Mouse (Mus musculus): Measurements from ENCODE around the gene Krtap19-4.

The Krtap19-4 gene

GRCm38 (mm10) chr16:88884989-88885388 is at the start of gene Krtap19-4:
Krtap19-4 (minus strand) TSS chr16:88885089.
- Histone ChIP-seq H3K27me3 (ENCODE audit: insufficient read depth, low read length) (no peaks in the 10 kb centered on the region), H3K36me3 (ENCODE audit: insufficient read depth, low read length) (no peaks in the 10 kb centered on the region), H3K4me1 (replicated peaks; ENCODE audit: low read depth, low read length) (no peaks in the 10 kb centered on the region), H3K9me3 (ENCODE audit: low read length) (peaks cover 23% of the 10 kb centered on the region), H3K4me3 (replicated peaks; ENCODE audit: low read length) (no peak within 1 kb of the TSS)
- TF ChIP-seq NANOG (IDR thresholded peaks at IDR 0.05; ENCODE audit: borderline replicate concordance, low read length) = no peak
- TF ChIP-seq CTCF (conservative IDR thresholded peaks at IDR 0.05; ENCODE audit: low read length) = no peak
- no peak for TF ChIP-seq POU5F1 (IDR thresholded peaks at IDR 0.05; ENCODE audit: borderline replicate concordance, low read length)

GRCm38 (mm10) chr16:88932165-88932564 is 47.3 kb upstream of the Krtap19-4 start, which contains the start of gene Krtap19-9b:
Krtap19-9b (minus strand) TSS chr16:88932265.
- no peak for TF ChIP-seq CTCF (conservative IDR thresholded peaks at IDR 0.05; ENCODE audit: low read length)
- TF ChIP-seq POU5F1 (IDR thresholded peaks at IDR 0.05; ENCODE audit: borderline replicate concordance, low read length) = no peak
- TF ChIP-seq NANOG (IDR thresholded peaks at IDR 0.05; ENCODE audit: borderline replicate concordance, low read length) = no peak
- Histone ChIP-seq H3K36me3 (ENCODE audit: insufficient read depth, low read length) (no peaks in the 10 kb centered on the region), H3K9me3 (ENCODE audit: low read length) (no peaks in the 10 kb centered on the region), H3K4me1 (replicated peaks; ENCODE audit: low read depth, low read length) (no peaks in the 10 kb centered on the region), H3K27me3 (ENCODE audit: insufficient read depth, low read length) (no peaks in the 10 kb centered on the region), H3K4me3 (replicated peaks; ENCODE audit: low read length) (no peak within 1 kb of the TSS)

- H3K4me1 ChIP-seq (replicated peaks; ENCODE audit: low read depth, low read length) = no peaks in the 10 kb centered on the region
- no peak within 1 kb of the TSS for H3K4me3 ChIP-seq (replicated peaks; ENCODE audit: low read length)
- no peaks in the 10 kb centered on the region for H3K36me3 ChIP-seq (ENCODE audit: insufficient read depth, low read length)
- no peaks in the 10 kb centered on the region for H3K9me3 ChIP-seq (ENCODE audit: low read length)
- H3K27me3 ChIP-seq (ENCODE audit: insufficient read depth, low read length) = no peaks in the 10 kb centered on the region
- no peak for TF ChIP-seq CTCF (conservative IDR thresholded peaks at IDR 0.05; ENCODE audit: low read length)
- TF ChIP-seq NANOG (IDR thresholded peaks at IDR 0.05; ENCODE audit: borderline replicate concordance, low read length) = no peak
- no peak for TF ChIP-seq POU5F1 (IDR thresholded peaks at IDR 0.05; ENCODE audit: borderline replicate concordance, low read length)
Observed at GRCm38 (mm10) chr16:88896357-88896756, 11.5 kb upstream of the Krtap19-4 start, which contains the start of gene Krtap19-5. Krtap19-5 (minus strand) TSS chr16:88896457.

- TF ChIP-seq POU5F1 (IDR thresholded peaks at IDR 0.05; ENCODE audit: borderline replicate concordance, low read length) (no peak), CTCF (conservative IDR thresholded peaks at IDR 0.05; ENCODE audit: low read length) (no peak), NANOG (IDR thresholded peaks at IDR 0.05; ENCODE audit: borderline replicate concordance, low read length) (no peak)
- H3K36me3 ChIP-seq (ENCODE audit: insufficient read depth, low read length) = no peaks in the 10 kb centered on the region
Observed at GRCm38 (mm10) chr16:88886870-88887269, 2.0 kb upstream of the Krtap19-4 start.

GRCm38 (mm10) chr16:88877938-88878337 is 7.0 kb downstream of the Krtap19-4 start, which contains the start of gene Krtap19-3:
Krtap19-3 (minus strand) TSS chr16:88878038.
- Histone ChIP-seq H3K4me3 (replicated peaks; ENCODE audit: low read length) (no peak within 1 kb of the TSS), H3K27me3 (ENCODE audit: insufficient read depth, low read length) (no peaks in the 10 kb centered on the region), H3K4me1 (replicated peaks; ENCODE audit: low read depth, low read length) (no peaks in the 10 kb centered on the region), H3K36me3 (ENCODE audit: insufficient read depth, low read length) (no peaks in the 10 kb centered on the region), H3K9me3 (ENCODE audit: low read length) (no peaks in the 10 kb centered on the region)
- TF ChIP-seq NANOG (IDR thresholded peaks at IDR 0.05; ENCODE audit: borderline replicate concordance, low read length) = no peak
- no peak for TF ChIP-seq POU5F1 (IDR thresholded peaks at IDR 0.05; ENCODE audit: borderline replicate concordance, low read length)
- no peak for TF ChIP-seq CTCF (conservative IDR thresholded peaks at IDR 0.05; ENCODE audit: low read length)

More at GRCm38 (mm10) chr16:88886870-88887269, 2.0 kb upstream of the Krtap19-4 start:
- H3K4me1 ChIP-seq (replicated peaks; ENCODE audit: low read depth, low read length) = no peaks in the 10 kb centered on the region
- H3K4me3 ChIP-seq (replicated peaks; ENCODE audit: low read length) = no peak overlapping the region
- no peaks in the 10 kb centered on the region for H3K27me3 ChIP-seq (ENCODE audit: insufficient read depth, low read length)
- H3K9me3 ChIP-seq (ENCODE audit: low read length) = peaks cover 24% of the 10 kb centered on the region

GRCm38 (mm10) chr16:88874169-88874568 is 10.7 kb downstream of the Krtap19-4 start, which contains the start of gene Krtap19-2:
Krtap19-2 (minus strand) TSS chr16:88874269.
- H3K4me3 ChIP-seq (replicated peaks; ENCODE audit: low read length) = no peak within 1 kb of the TSS
- H3K9me3 ChIP-seq (ENCODE audit: low read length) = no peaks in the 10 kb centered on the region
- no peaks in the 10 kb centered on the region for H3K27me3 ChIP-seq (ENCODE audit: insufficient read depth, low read length)
- H3K36me3 ChIP-seq (ENCODE audit: insufficient read depth, low read length) = no peaks in the 10 kb centered on the region
- no peak for TF ChIP-seq NANOG (IDR thresholded peaks at IDR 0.05; ENCODE audit: borderline replicate concordance, low read length)
- no peak for TF ChIP-seq CTCF (conservative IDR thresholded peaks at IDR 0.05; ENCODE audit: low read length)
- no peak for TF ChIP-seq POU5F1 (IDR thresholded peaks at IDR 0.05; ENCODE audit: borderline replicate concordance, low read length)
- no peaks in the 10 kb centered on the region for H3K4me1 ChIP-seq (replicated peaks; ENCODE audit: low read depth, low read length)

- H3K4me3 ChIP-seq (replicated peaks; ENCODE audit: low read length) = no peak within 1 kb of the TSS
- TF ChIP-seq NANOG (IDR thresholded peaks at IDR 0.05; ENCODE audit: borderline replicate concordance, low read length) (no peak), POU5F1 (IDR thresholded peaks at IDR 0.05; ENCODE audit: borderline replicate concordance, low read length) (no peak), CTCF (conservative IDR thresholded peaks at IDR 0.05; ENCODE audit: low read length) (no peak)
- no peaks in the 10 kb centered on the region for H3K27me3 ChIP-seq (ENCODE audit: insufficient read depth, low read length)
- no peaks in the 10 kb centered on the region for H3K4me1 ChIP-seq (replicated peaks; ENCODE audit: low read depth, low read length)
- no peaks in the 10 kb centered on the region for H3K36me3 ChIP-seq (ENCODE audit: insufficient read depth, low read length)
- no peaks in the 10 kb centered on the region for H3K9me3 ChIP-seq (ENCODE audit: low read length)
Observed at GRCm38 (mm10) chr16:88869311-88869710, 15.6 kb downstream of the Krtap19-4 start, which contains the start of gene Krtap19-1. Krtap19-1 (minus strand) TSS chr16:88869411.

GRCm38 (mm10) chr16:88864887-88865407 is 19.9 kb downstream of the Krtap19-4 start:
- Histone ChIP-seq H3K27me3 (ENCODE audit: insufficient read depth, low read length) (no peaks in the 10 kb centered on the region), H3K4me1 (replicated peaks; ENCODE audit: low read depth, low read length) (no peaks in the 10 kb centered on the region), H3K4me3 (replicated peaks; ENCODE audit: low read length) (no peak overlapping the region), H3K36me3 (ENCODE audit: insufficient read depth, low read length) (no peaks in the 10 kb centered on the region), H3K9me3 (ENCODE audit: low read length) (no peaks in the 10 kb centered on the region)
- TF ChIP-seq CTCF (conservative IDR thresholded peaks at IDR 0.05; ENCODE audit: low read length) = no peak

GRCm38 (mm10) chr16:88851450-88851849 is 33.4 kb downstream of the Krtap19-4 start:
- H3K27me3 ChIP-seq (ENCODE audit: insufficient read depth, low read length) = no peaks in the 10 kb centered on the region
- H3K4me1 ChIP-seq (replicated peaks; ENCODE audit: low read depth, low read length) = no peaks in the 10 kb centered on the region
- H3K36me3 ChIP-seq (ENCODE audit: insufficient read depth, low read length) = no peaks in the 10 kb centered on the region
- H3K4me3 ChIP-seq (replicated peaks; ENCODE audit: low read length) = no peak overlapping the region
- TF ChIP-seq NANOG (IDR thresholded peaks at IDR 0.05; ENCODE audit: borderline replicate concordance, low read length) (no peak), CTCF (conservative IDR thresholded peaks at IDR 0.05; ENCODE audit: low read length) (peak; percentile 95)
- H3K9me3 ChIP-seq (ENCODE audit: low read length) = no peaks in the 10 kb centered on the region
